Mouse (Mus musculus): ENCODE measurements around the gene Cdca7l.
"Not testable (repeated sequence)": the region's sequence is repeated elsewhere in the genome, so short reads cannot be mapped to it uniquely, and the experiment has no call there.

The Cdca7l gene

DNA sequence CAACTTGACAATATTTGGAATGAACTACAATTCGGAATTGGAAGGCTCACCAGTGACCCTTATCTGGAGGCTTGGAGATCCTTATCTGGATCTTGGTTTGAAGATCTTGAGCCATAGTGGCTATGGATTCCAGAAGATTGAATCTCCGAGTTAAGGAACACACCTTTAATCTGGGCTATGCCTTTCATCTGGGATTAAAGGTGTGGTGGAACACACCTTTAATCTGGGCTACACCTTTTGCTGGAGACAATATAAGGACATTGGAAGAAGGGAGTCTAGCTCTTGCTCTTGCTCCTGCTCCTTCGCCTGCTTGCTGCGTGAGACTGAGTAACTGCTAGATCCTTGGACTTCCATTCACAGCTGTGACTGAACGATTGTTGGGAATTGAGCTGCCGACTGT is at the start of gene Cdca7l:
Gene Cdca7l (plus strand): TSS at position 301 of the 400 bp plus-strand sequence.
- H3K27me3 ChIP-seq (ENCODE audit: control insufficient read depth, insufficient read depth, low read length, poor library complexity, severe bottlenecking); H3K36me3 ChIP-seq (ENCODE audit: control insufficient read depth, insufficient read depth, low read length, poor library complexity, severe bottlenecking); DNase-seq (ENCODE audit: low read depth, low spot score): not testable (repeated sequence)

DNA sequence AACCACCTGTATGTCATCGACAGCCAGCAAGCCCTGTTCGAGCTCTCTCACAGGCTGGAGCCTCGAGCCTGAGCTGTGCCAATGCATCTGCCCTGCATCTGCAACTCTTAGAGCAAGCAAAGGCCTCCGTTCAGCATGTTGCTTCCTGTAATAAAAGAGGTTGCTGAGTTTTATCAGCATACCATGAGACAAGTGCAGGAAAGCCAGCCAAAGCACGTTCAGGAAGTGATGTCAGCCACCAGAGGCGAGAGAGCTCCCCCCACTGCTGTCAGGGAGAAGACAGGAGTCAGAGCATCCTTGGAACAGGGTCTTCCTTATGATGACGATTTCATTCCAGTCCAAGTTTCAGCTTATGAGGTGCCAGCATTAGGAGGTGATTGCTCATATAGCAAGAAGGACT is 48.1 kb upstream of the Cdca7l start:
- Histone ChIP-seq H3K36me3 (ENCODE audit: control insufficient read depth, insufficient read depth, low read length, poor library complexity, severe bottlenecking) (no peaks in the 10 kb centered on the region), H3K27me3 (ENCODE audit: control insufficient read depth, insufficient read depth, low read length, poor library complexity, severe bottlenecking) (no peaks in the 10 kb centered on the region)
- no peak for DNase-seq (ENCODE audit: low read depth, low spot score)

DNA sequence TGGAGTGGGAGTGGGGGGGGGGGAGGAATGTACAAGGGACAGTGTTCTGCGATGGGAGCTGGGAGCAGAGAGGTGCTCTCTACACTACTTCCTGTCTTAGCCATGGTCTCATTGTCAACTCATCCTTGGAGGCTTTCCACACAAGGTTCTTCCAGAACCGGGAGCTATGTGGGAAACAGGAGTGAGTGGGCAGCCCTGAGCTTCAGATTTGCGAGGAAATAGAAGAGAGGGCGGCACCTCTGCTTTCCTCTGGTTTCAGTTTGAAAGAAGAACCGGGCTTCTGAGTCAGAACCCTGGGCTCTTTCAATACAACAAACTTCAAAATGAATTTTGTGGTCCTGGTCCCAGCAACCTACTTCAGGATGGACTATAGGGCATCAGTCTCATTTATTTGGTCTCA is 43.7 kb upstream of the Cdca7l start:
- DNase-seq (ENCODE audit: low read depth, low spot score) = no peak
- no peaks in the 10 kb centered on the region for H3K36me3 ChIP-seq (ENCODE audit: control insufficient read depth, insufficient read depth, low read length, poor library complexity, severe bottlenecking)

GRCm38 (mm10) chr12:117760846-117761245 is 43.2 kb upstream of the Cdca7l start:
- Histone ChIP-seq H3K36me3 (ENCODE audit: control insufficient read depth, insufficient read depth, low read length, poor library complexity, severe bottlenecking) (no peaks in the 10 kb centered on the region), H3K27me3 (ENCODE audit: control insufficient read depth, insufficient read depth, low read length, poor library complexity, severe bottlenecking) (no peaks in the 10 kb centered on the region)
- no peak for DNase-seq (ENCODE audit: low read depth, low spot score)

More for the DNA sequence above, 43.7 kb upstream of the Cdca7l start:
- no peaks in the 10 kb centered on the region for H3K27me3 ChIP-seq (ENCODE audit: control insufficient read depth, insufficient read depth, low read length, poor library complexity, severe bottlenecking)

- peak; percentile 8 for DNase-seq (ENCODE audit: low read depth, low spot score)
- Histone ChIP-seq H3K36me3 (ENCODE audit: control insufficient read depth, insufficient read depth, low read length, poor library complexity, severe bottlenecking) (no peaks in the 10 kb centered on the region), H3K27me3 (ENCODE audit: control insufficient read depth, insufficient read depth, low read length, poor library complexity, severe bottlenecking) (no peaks in the 10 kb centered on the region)
Measured at GRCm38 (mm10) chr12:117761698-117762097, 42.4 kb upstream of the Cdca7l start.

GRCm38 (mm10) chr12:117763247-117763646 is 40.8 kb upstream of the Cdca7l start:
- no peak for DNase-seq (ENCODE audit: low read depth, low spot score)
- H3K27me3 ChIP-seq (ENCODE audit: control insufficient read depth, insufficient read depth, low read length, poor library complexity, severe bottlenecking) = no peaks in the 10 kb centered on the region

DNA sequence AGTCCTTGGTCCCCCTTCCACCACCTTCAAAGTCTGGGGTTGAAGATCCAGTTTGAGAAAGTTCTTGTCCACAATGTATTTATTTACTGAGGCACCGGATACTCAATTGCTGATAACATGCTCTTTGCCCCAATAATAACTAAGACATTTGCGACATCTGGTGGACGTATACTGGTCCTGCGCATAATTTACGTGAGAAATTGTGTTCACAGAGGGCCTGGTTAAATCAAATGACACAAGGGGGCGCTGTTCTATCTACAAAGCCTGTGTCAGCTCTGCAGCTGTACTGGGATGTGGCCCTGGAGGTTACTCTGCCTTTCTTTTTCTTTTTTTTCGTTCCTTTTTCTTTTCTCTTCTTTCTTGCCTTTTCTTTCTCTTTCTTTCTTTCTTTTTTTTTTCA is 39.2 kb upstream of the Cdca7l start:
- peak; percentile 92 for DNase-seq (ENCODE audit: low read depth, low spot score)
- Histone ChIP-seq H3K27me3 (ENCODE audit: control insufficient read depth, insufficient read depth, low read length, poor library complexity, severe bottlenecking) (no peaks in the 10 kb centered on the region), H3K36me3 (ENCODE audit: control insufficient read depth, insufficient read depth, low read length, poor library complexity, severe bottlenecking) (no peaks in the 10 kb centered on the region)

More at GRCm38 (mm10) chr12:117763247-117763646, 40.8 kb upstream of the Cdca7l start:
- H3K36me3 ChIP-seq (ENCODE audit: control insufficient read depth, insufficient read depth, low read length, poor library complexity, severe bottlenecking) = no peaks in the 10 kb centered on the region

GRCm38 (mm10) chr12:117769113-117769512 is 35.0 kb upstream of the Cdca7l start:
- no peaks in the 10 kb centered on the region for H3K27me3 ChIP-seq (ENCODE audit: control insufficient read depth, insufficient read depth, low read length, poor library complexity, severe bottlenecking)
- peak; percentile 81 for DNase-seq (ENCODE audit: low read depth, low spot score)
- H3K36me3 ChIP-seq (ENCODE audit: control insufficient read depth, insufficient read depth, low read length, poor library complexity, severe bottlenecking) = no peaks in the 10 kb centered on the region

DNA sequence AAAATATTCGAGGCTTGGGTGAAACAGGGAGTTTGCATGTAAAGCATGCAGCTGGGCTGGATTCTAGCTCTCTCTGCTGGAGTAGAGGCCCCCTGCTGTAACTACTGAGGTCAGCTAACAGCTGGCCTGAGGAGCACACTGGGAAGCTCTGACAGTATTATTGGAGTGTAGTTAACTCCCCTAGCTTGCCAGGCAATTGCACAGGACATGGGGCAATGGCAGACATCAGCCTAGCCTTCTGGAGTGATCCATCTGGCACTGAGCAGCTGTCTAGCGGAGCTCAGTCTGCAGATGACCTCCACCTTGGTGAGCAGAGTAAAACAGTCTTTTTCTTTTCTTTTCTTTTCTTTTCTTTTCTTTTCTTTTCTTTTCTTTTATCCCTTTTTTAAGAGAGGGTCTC is 33.9 kb upstream of the Cdca7l start:
- H3K36me3 ChIP-seq (ENCODE audit: control insufficient read depth, insufficient read depth, low read length, poor library complexity, severe bottlenecking) = no peaks in the 10 kb centered on the region
- no peak for DNase-seq (ENCODE audit: low read depth, low spot score)

GRCm38 (mm10) chr12:117771156-117771555 is 32.9 kb upstream of the Cdca7l start:
- Histone ChIP-seq H3K36me3 (ENCODE audit: control insufficient read depth, insufficient read depth, low read length, poor library complexity, severe bottlenecking) (no peaks in the 10 kb centered on the region), H3K27me3 (ENCODE audit: control insufficient read depth, insufficient read depth, low read length, poor library complexity, severe bottlenecking) (no peaks in the 10 kb centered on the region)
- no peak for DNase-seq (ENCODE audit: low read depth, low spot score)

More for the DNA sequence above, 33.9 kb upstream of the Cdca7l start:
- H3K27me3 ChIP-seq (ENCODE audit: control insufficient read depth, insufficient read depth, low read length, poor library complexity, severe bottlenecking) = no peaks in the 10 kb centered on the region

DNA sequence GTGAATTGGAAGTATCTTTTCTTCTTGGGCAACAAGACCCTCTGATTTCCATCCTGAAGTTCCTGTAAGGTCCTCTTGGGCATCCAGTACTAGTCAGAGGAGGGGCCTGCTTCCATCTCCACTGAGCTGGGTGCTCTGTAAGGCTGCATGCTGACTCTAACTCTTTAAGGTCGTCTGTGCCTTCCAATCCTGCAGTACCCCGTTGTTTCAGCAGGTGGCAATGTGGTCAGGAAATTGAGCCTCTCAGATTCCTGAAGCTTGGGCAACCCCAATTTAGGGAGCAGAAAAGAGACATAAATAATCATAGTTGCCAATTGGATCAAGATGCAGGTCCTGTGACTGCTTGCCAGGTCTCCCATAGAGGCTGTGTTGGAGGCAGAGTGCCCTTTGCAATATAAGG is 31.5 kb upstream of the Cdca7l start:
- Histone ChIP-seq H3K36me3 (ENCODE audit: control insufficient read depth, insufficient read depth, low read length, poor library complexity, severe bottlenecking) (no peaks in the 10 kb centered on the region), H3K27me3 (ENCODE audit: control insufficient read depth, insufficient read depth, low read length, poor library complexity, severe bottlenecking) (no peaks in the 10 kb centered on the region)
- peak; percentile 62 for DNase-seq (ENCODE audit: low read depth, low spot score)

DNA sequence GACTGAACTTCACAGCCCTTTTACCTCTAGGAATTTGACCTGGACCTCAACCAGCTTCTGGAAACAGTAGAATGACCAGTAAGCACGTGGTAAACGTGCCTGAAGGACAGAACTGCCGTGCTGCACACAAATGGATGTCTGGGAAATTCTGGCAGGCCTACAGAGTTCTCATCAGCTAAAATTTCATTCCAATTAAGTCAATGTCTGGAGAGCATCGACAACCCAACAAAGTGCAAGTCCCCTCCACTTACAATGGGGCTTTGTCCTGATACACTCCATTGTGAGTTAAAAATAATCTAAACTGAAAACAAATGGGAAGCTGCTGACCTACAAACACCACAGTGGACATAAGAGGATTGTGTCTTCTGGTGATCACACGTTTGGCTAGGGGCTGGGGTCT is 27.2 kb upstream of the Cdca7l start:
- no peak for DNase-seq (ENCODE audit: low read depth, low spot score)

DNA sequence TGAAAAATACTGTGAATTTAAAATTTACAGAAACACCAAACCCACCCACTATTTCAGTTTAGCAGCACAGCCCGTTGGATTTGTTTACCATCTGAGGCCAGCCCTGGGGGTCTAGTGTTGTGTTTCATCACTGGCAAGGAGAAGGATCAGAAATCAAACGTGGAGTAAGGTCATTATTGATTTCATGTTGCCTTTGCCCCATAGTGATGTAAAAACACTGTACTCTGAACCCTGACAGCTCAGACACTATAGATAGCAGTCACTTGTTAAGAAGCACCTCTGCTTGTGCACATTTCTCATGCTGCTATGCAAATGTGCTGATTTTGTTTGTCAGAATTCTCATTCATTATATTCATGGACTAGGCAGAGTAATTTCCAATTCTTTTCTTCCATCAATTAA is 22.7 kb upstream of the Cdca7l start:
- H3K36me3 ChIP-seq (ENCODE audit: control insufficient read depth, insufficient read depth, low read length, poor library complexity, severe bottlenecking) = no peaks in the 10 kb centered on the region
- no peak for DNase-seq (ENCODE audit: low read depth, low spot score)
- no peaks in the 10 kb centered on the region for H3K27me3 ChIP-seq (ENCODE audit: control insufficient read depth, insufficient read depth, low read length, poor library complexity, severe bottlenecking)

More for the DNA sequence above, 27.2 kb upstream of the Cdca7l start:
- no peaks in the 10 kb centered on the region for H3K36me3 ChIP-seq (ENCODE audit: control insufficient read depth, insufficient read depth, low read length, poor library complexity, severe bottlenecking)
- H3K27me3 ChIP-seq (ENCODE audit: control insufficient read depth, insufficient read depth, low read length, poor library complexity, severe bottlenecking) = no peaks in the 10 kb centered on the region

DNA sequence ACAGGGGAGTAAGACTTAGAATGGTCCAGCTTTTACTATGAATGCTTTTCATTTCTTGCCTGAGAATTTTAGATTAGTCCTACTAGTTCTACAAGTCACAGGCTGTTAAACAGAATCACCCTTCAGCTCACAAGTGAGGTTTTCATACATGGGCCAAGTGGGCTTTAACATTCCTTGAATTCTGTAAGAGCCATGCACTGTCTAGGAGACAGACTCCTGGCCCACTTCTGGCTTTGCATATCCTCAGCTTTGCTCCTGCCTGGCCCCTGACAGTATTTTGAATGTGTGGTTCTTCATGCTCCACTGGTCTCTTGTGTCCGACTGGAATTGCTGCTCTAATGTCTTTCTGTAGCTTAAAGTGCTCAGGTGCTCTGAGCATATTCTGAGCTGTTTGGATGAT is 20.7 kb upstream of the Cdca7l start:
- no peak for DNase-seq (ENCODE audit: low read depth, low spot score)
- Histone ChIP-seq H3K36me3 (ENCODE audit: control insufficient read depth, insufficient read depth, low read length, poor library complexity, severe bottlenecking) (no peaks in the 10 kb centered on the region), H3K27me3 (ENCODE audit: control insufficient read depth, insufficient read depth, low read length, poor library complexity, severe bottlenecking) (no peaks in the 10 kb centered on the region)

DNA sequence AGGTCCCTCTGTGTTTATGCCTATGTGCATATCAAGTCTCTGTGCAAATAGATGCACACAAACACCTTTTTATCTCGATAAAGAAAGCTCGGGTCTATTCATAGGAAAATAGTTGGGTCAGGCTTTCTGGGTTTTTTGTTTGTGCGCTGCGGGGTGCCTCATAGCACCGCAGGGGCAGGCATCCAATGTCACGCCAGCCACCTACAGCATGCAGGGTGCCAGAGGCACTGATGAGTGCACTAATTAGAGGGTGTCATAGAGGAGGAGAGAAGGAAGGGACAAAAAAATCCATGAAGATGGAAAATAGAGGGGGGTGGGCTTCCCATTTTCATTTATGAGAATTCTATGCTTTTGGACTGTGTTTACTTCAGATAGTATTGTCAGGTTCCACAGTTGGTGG is 17.5 kb upstream of the Cdca7l start:
- Histone ChIP-seq H3K36me3 (ENCODE audit: control insufficient read depth, insufficient read depth, low read length, poor library complexity, severe bottlenecking) (no peaks in the 10 kb centered on the region), H3K27me3 (ENCODE audit: control insufficient read depth, insufficient read depth, low read length, poor library complexity, severe bottlenecking) (no peaks in the 10 kb centered on the region)
- no peak for DNase-seq (ENCODE audit: low read depth, low spot score)

- Histone ChIP-seq H3K36me3 (ENCODE audit: control insufficient read depth, insufficient read depth, low read length, poor library complexity, severe bottlenecking) (no peaks in the 10 kb centered on the region), H3K27me3 (ENCODE audit: control insufficient read depth, insufficient read depth, low read length, poor library complexity, severe bottlenecking) (no peaks in the 10 kb centered on the region)
- no peak for DNase-seq (ENCODE audit: low read depth, low spot score)
Measured at GRCm38 (mm10) chr12:117788513-117789011, 15.5 kb upstream of the Cdca7l start.

All from splenic B cell, adult 2 months (primary cell).